ENCODE assay signal across 27 mouse cellular contexts in the genomic region with DNA sequence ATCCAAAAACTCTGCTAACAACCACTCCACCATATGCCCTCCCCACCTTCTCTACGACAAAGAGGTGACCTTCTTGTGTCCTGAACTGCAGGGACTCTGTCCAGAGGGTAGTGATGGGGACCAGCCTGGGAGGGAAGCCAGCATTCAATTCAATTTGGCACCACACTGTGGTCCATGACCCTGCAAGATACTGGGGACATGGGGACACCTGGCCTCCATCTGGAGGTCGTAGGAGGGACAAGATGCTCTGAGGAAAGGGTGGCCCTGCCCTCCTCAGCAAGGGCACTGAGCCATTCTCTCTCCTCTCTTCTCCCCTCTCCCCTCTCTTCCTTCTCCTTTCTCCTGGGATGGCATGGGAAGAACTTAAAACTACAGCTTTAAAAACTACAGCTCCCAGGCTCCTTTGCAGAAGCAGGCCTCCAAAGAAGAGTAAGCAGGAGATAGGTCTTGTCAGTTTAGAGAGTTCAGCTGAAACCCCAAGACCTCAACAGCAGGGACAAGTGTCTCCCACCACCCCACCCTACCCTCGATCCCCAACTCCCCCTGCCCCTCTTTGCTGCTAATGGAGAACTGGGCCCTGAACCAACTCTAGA. TPM values are rescaled to one million over a fixed set of nuclear protein-coding genes. Genes with fewer than 3 reads are reported as not detected.
DNase-seq lines count a peak whose midpoint lies in the region; ATAC-seq and TF ChIP-seq lines count a peak whose summit lies in the region.
"Had no signal": no experiment of that assay in that cellular context is flagged by ENCODE, and none has a peak within 500 bp of the region (broad histone marks: within the 10 kb centered on the region; RNA-seq: fewer than 3 reads in every experiment).

No protein-coding gene starts in this region.

- H3K27me3 ChIP-seq in heart, embryonic 13.5 days (replicated peaks), result peaks cover 6% of the 10 kb centered on the region; the same call in 1 of the 2 replicates
- peaks cover 4% of the 10 kb centered on the region; the same call in 1 of the 2 replicates for H3K27me3 ChIP-seq in midbrain, embryonic 11.5 days (ENCODE audit: control insufficient read depth, insufficient read depth, low read length)
- no peaks in the 10 kb centered on the region for H3K27me3 ChIP-seq in midbrain, embryonic 16.5 days (ENCODE audit: control insufficient read depth, insufficient read depth, low read depth, low read length)
- H3K27me3 ChIP-seq in liver, postnatal 0 days (ENCODE audit: insufficient read depth, low read length), result no peaks in the 10 kb centered on the region

- peak overlapping the region; percentile 81 for H3K27ac ChIP-seq in heart, embryonic 13.5 days (replicated peaks)
- no peak overlapping the region for H3K27ac ChIP-seq in midbrain, embryonic 11.5 days (ENCODE audit: low read depth, low read length)
- no peak overlapping the region for H3K27ac ChIP-seq in midbrain, embryonic 16.5 days (ENCODE audit: low read length)
- H3K27ac ChIP-seq in liver, postnatal 0 days (ENCODE audit: low read depth), result no peak overlapping the region
- H3K27ac ChIP-seq: embryonic facial prominence, embryonic 12.5 days; forebrain, embryonic 13.5 days; hindbrain, embryonic 13.5 days; left cerebral cortex, adult 2 months had no signal

- no peaks in the 10 kb centered on the region for H3K9me3 ChIP-seq in heart, embryonic 13.5 days
- no peaks in the 10 kb centered on the region for H3K9me3 ChIP-seq in midbrain, embryonic 11.5 days (ENCODE audit: control insufficient read depth, low read length)
- H3K9me3 ChIP-seq in midbrain, embryonic 16.5 days (replicated peaks; ENCODE audit: control insufficient read depth, low read length, poor library complexity, severe bottlenecking), result no peaks in the 10 kb centered on the region
- H3K9me3 ChIP-seq in liver, postnatal 0 days (ENCODE audit: low read length), result no peaks in the 10 kb centered on the region
- H3K9me3 ChIP-seq: embryonic facial prominence, embryonic 12.5 days; forebrain, embryonic 13.5 days; G1E; hindbrain, embryonic 13.5 days had no signal

- DNase-seq in cerebellum, adult 11-12 months, result peak; percentile 75
- no peak for DNase-seq in cerebellum, adult 11 months
- no peak for DNase-seq in heart, adult 9 months (ENCODE audit: low spot score in 2 of 2)
- peak; percentile 8 for DNase-seq in midbrain, embryonic 11.5 days (ENCODE audit: low spot score, missing footprints)
- no peak for DNase-seq in liver, postnatal 0 days
- DNase-seq: adrenal gland, postnatal 14 days; gastrocnemius, postnatal 14 days; kidney, postnatal 36 days; lung, adult 2 months; lung, postnatal 36 days; right cerebral cortex, postnatal 4 days; thymus, postnatal 25 days had no signal

- no peak for TF ChIP-seq EP300 in liver, postnatal 0 days (IDR thresholded peaks at IDR 0.05; ENCODE audit: low read depth)

- no peak overlapping the region for H3K4me2 ChIP-seq in heart, embryonic 13.5 days
- H3K4me2 ChIP-seq in midbrain, embryonic 11.5 days, result no peak overlapping the region
- no peak overlapping the region for H3K4me2 ChIP-seq in midbrain, embryonic 16.5 days (ENCODE audit: low read length)
- no peak overlapping the region for H3K4me2 ChIP-seq in liver, postnatal 0 days (ENCODE audit: low read depth, low read length)
- H3K4me2 ChIP-seq: embryonic facial prominence, embryonic 12.5 days; forebrain, embryonic 13.5 days; hindbrain, embryonic 13.5 days; liver, embryonic 11.5 days had no signal

- H3K4me1 ChIP-seq in heart, embryonic 13.5 days, result peaks cover 43% of the 10 kb centered on the region
- H3K4me1 ChIP-seq in midbrain, embryonic 11.5 days (ENCODE audit: control insufficient read depth, insufficient read depth, low read length), result peaks cover 4% of the 10 kb centered on the region; the same call in 1 of the 2 replicates
- H3K4me1 ChIP-seq in midbrain, embryonic 16.5 days (ENCODE audit: control insufficient read depth, insufficient read depth, low read length), result peaks cover 5% of the 10 kb centered on the region
- peaks cover 30% of the 10 kb centered on the region for H3K4me1 ChIP-seq in liver, postnatal 0 days (ENCODE audit: insufficient read depth)

- no peak for TF ChIP-seq CTCF in liver, postnatal 0 days (IDR thresholded peaks at IDR 0.05; ENCODE audit: low read depth)

- 0 out of 2 replicates have a peak overlapping the region, but pooled peaks have one; percentile 30 for H3K9ac ChIP-seq in heart, embryonic 13.5 days
- no peak overlapping the region for H3K9ac ChIP-seq in midbrain, embryonic 11.5 days (ENCODE audit: low read length)
- no peak overlapping the region for H3K9ac ChIP-seq in midbrain, embryonic 16.5 days (ENCODE audit: low read depth, low read length)
- no peak overlapping the region for H3K9ac ChIP-seq in liver, postnatal 0 days (replicated peaks)
- H3K9ac ChIP-seq: embryonic facial prominence, embryonic 12.5 days; forebrain, embryonic 13.5 days; hindbrain, embryonic 13.5 days had no signal

- H3K4me3 ChIP-seq in heart, embryonic 13.5 days, result no peak overlapping the region
- H3K4me3 ChIP-seq in midbrain, embryonic 11.5 days (ENCODE audit: low read depth, low read length), result no peak overlapping the region
- H3K4me3 ChIP-seq in midbrain, embryonic 16.5 days (ENCODE audit: low read depth, low read length), result no peak overlapping the region
- H3K4me3 ChIP-seq in liver, postnatal 0 days (ENCODE audit: low read depth, low read length), result no peak overlapping the region
- H3K4me3 ChIP-seq: embryonic facial prominence, embryonic 12.5 days; erythroblast, embryonic 14.5 days; forebrain, embryonic 13.5 days; heart, adult 2 months; hindbrain, embryonic 13.5 days; left cerebral cortex, adult 2 months had no signal

- no peaks in the 10 kb centered on the region for H3K36me3 ChIP-seq in heart, embryonic 13.5 days
- H3K36me3 ChIP-seq in midbrain, embryonic 11.5 days (ENCODE audit: control insufficient read depth, insufficient read depth, low read length), result no peaks in the 10 kb centered on the region
- H3K36me3 ChIP-seq in midbrain, embryonic 16.5 days (ENCODE audit: control insufficient read depth, insufficient read depth, low read length), result no peaks in the 10 kb centered on the region
- no peaks in the 10 kb centered on the region for H3K36me3 ChIP-seq in liver, postnatal 0 days (replicated peaks; ENCODE audit: insufficient read depth, low read length)
- H3K36me3 ChIP-seq: embryonic facial prominence, embryonic 12.5 days; G1E; hindbrain, embryonic 13.5 days had no signal

- no peak for ATAC-seq in heart, embryonic 13.5 days (ENCODE audit: extremely low read depth, insufficient number of reproducible peaks, low FRiP score, low TSS enrichment)
- no peak for ATAC-seq in midbrain, embryonic 11.5 days (ENCODE audit: low FRiP score)
- ATAC-seq in midbrain, embryonic 16.5 days, result no peak
- ATAC-seq in liver, postnatal 0 days, result no peak
- no peak for ATAC-seq in monocyte, adult 5-6 weeks (replicated peaks; ENCODE audit: insufficient number of reproducible peaks, low FRiP score, low TSS enrichment, poor library complexity, severe bottlenecking)
- ATAC-seq: forebrain, embryonic 13.5 days; inflammation-experienced regulatory T-cells, adult 6 months had no signal

- WGBS in heart, embryonic 13.5 days, result 73% methylated on average over 3 of the region's 3 CpGs
- WGBS in midbrain, embryonic 11.5 days, result 68% methylated on average over 3 of the region's 3 CpGs
- 69% methylated on average over 3 of the region's 3 CpGs for WGBS in midbrain, embryonic 16.5 days
- 72% methylated on average over 3 of the region's 3 CpGs for WGBS in liver, postnatal 0 days (ENCODE audit: insufficient replicate concordance)

RNA-seq across cellular contexts. Expression of a gene that starts 5.2 kb away (rescaled TPM):
- 0.36 TPM in 1 of 2 replicates, not detected in the other for polyA plus RNA-seq in heart, embryonic 13.5 days (2015; fragmentation: Nextera tagmentation; extraction: Ambion mirVana)
- 0.03 TPM in 1 of 2 replicates, not detected in the other for polyA plus RNA-seq in midbrain, embryonic 11.5 days (2014; fragmentation: Nextera tagmentation; extraction: Ambion mirVana)
- 0.24 and 0.25 TPM in 2 replicates for polyA plus RNA-seq in midbrain, embryonic 16.5 days (2015; fragmentation: Nextera tagmentation; extraction: Ambion mirVana)
- polyA plus RNA-seq in liver, postnatal 0 days (2015; fragmentation: Nextera tagmentation; extraction: Ambion mirVana), result 0.13 and 0.18 TPM in 2 replicates
- 0.48 TPM in 1 of 3 replicates, not detected in the others for total RNA-seq in monocyte, adult 5-6 weeks (2017)
- total RNA-seq: adrenal gland, postnatal 14 days; gastrocnemius, postnatal 14 days; midbrain, postnatal 0 days had no signal
- polyA plus RNA-seq: embryonic facial prominence, embryonic 12.5 days; erythroblast, embryonic 14.5 days; forebrain, embryonic 13.5 days; G1E; hindbrain, embryonic 13.5 days; limb, embryonic 11.5 days; midbrain, postnatal 0 days had no signal

RNA-seq across cellular contexts. Expression of a gene that starts 22.7 kb away (rescaled TPM):
- polyA plus RNA-seq in heart, embryonic 13.5 days (2015; fragmentation: Nextera tagmentation; extraction: Ambion mirVana), result 190 and 219 TPM in 2 replicates
- polyA plus RNA-seq in midbrain, embryonic 11.5 days (2014; fragmentation: Nextera tagmentation; extraction: Ambion mirVana), result 311 and 338 TPM in 2 replicates
- 188 and 193 TPM in 2 replicates for polyA plus RNA-seq in midbrain, embryonic 16.5 days (2015; fragmentation: Nextera tagmentation; extraction: Ambion mirVana)
- polyA plus RNA-seq in liver, postnatal 0 days (2015; fragmentation: Nextera tagmentation; extraction: Ambion mirVana), result 97.7 and 97.9 TPM in 2 replicates
- 150 to 191 TPM (median 177 TPM) in 3 replicates for total RNA-seq in monocyte, adult 5-6 weeks (2017)

RNA-seq across cellular contexts. Expression of a gene that starts 34.6 kb away (rescaled TPM):
- polyA plus RNA-seq in heart, embryonic 13.5 days (2015; fragmentation: Nextera tagmentation; extraction: Ambion mirVana), result 7,724 and 9,145 TPM in 2 replicates
- 0.29 TPM in 1 of 2 replicates, not detected in the other for polyA plus RNA-seq in midbrain, embryonic 11.5 days (2014; fragmentation: Nextera tagmentation; extraction: Ambion mirVana)
- 1.6 and 2.4 TPM in 2 replicates for polyA plus RNA-seq in midbrain, embryonic 16.5 days (2015; fragmentation: Nextera tagmentation; extraction: Ambion mirVana)
- 0.66 and 7.2 TPM in 2 replicates for polyA plus RNA-seq in liver, postnatal 0 days (2015; fragmentation: Nextera tagmentation; extraction: Ambion mirVana)
- not detected in 3 replicates for total RNA-seq in monocyte, adult 5-6 weeks (2017)
- total RNA-seq: adrenal gland, postnatal 14 days; G1E; megakaryocyte-erythroid progenitor cell, adult 5-6 weeks had no signal
- polyA plus RNA-seq: erythroblast, embryonic 14.5 days; G1E had no signal

Comparison
In these comparisons a context has a peak if more than half of its experiments do, and no peak if none do; other contexts are left out.
1. DNase-seq: peak in cerebellum, adult 11-12 months (single experiment) and midbrain, embryonic 11.5 days (single experiment); none in cerebellum, adult 11 months (single experiment), heart, adult 9 months (0 of 2) and liver, postnatal 0 days (single experiment).
2. RNA of a gene that starts 34.6 kb away (polyA plus RNA-seq): 7,724 to 9,145 TPM in heart, embryonic 13.5 days; 1.6 to 2.4 TPM in midbrain, embryonic 16.5 days, 0.66 to 7.2 TPM in liver, postnatal 0 days and 0.29 TPM in midbrain, embryonic 11.5 days; every median in the first group is over 100 times any median in the second.